Mouse (Mus musculus) ES-CJ7 (cell line): ENCODE results near the gene Pkd2.

Source experiments
- DNase-seq: peaks from one replicate; pipeline ENCODE4 v3.0.0; 2011; ENCODE audit warnings: low read depth, low spot score

Gene Pkd2

GRCm38 (mm10) chr5:104458832-104459705 is at the start of gene Pkd2:
Gene Pkd2, plus strand, starts transcription at chr5:104459450.
- DNase-seq = peak; percentile 77

- no peak for DNase-seq
These were observed 43.3 kb upstream of the Pkd2 start for GRCm38 (mm10) chr5:104415999-104416398.

GRCm38 (mm10) chr5:104417028-104417427 is 42.2 kb upstream of the Pkd2 start:
- no peak for DNase-seq

GRCm38 (mm10) chr5:104417721-104418120 is 41.5 kb upstream of the Pkd2 start:
- no peak for DNase-seq

GRCm38 (mm10) chr5:104422039-104422438 is 37.2 kb upstream of the Pkd2 start:
- no peak for DNase-seq

GRCm38 (mm10) chr5:104423861-104424260 is 35.4 kb upstream of the Pkd2 start:
- DNase-seq = no peak

GRCm38 (mm10) chr5:104425949-104426348 is 33.3 kb upstream of the Pkd2 start:
- no peak for DNase-seq

GRCm38 (mm10) chr5:104432886-104433285 is 26.4 kb upstream of the Pkd2 start:
- peak; percentile 86 for DNase-seq

- DNase-seq = peak; percentile 97
These were observed 25.2 kb upstream of the Pkd2 start for GRCm38 (mm10) chr5:104433968-104434565.

- peak; percentile 87 for DNase-seq
These were observed 24.4 kb upstream of the Pkd2 start, which contains the start of gene Spp1 for GRCm38 (mm10) chr5:104434835-104435301. Gene Spp1, plus strand, starts transcription at chr5:104435118.

GRCm38 (mm10) chr5:104436406-104437076 is 22.7 kb upstream of the Pkd2 start:
- DNase-seq = no peak

GRCm38 (mm10) chr5:104442396-104442795 is 16.9 kb upstream of the Pkd2 start:
- peak; percentile 61 for DNase-seq

- DNase-seq = peak; percentile 96
These were observed 16.4 kb upstream of the Pkd2 start for GRCm38 (mm10) chr5:104442850-104443249.

GRCm38 (mm10) chr5:104446156-104446555 is 13.1 kb upstream of the Pkd2 start:
- DNase-seq = peak; percentile 84

- DNase-seq = peak; percentile 51
These were observed 10.9 kb upstream of the Pkd2 start for GRCm38 (mm10) chr5:104448346-104448745.

GRCm38 (mm10) chr5:104449491-104449890 is 9.8 kb upstream of the Pkd2 start:
- no peak for DNase-seq

- no peak for DNase-seq
These were observed 6.2 kb upstream of the Pkd2 start for GRCm38 (mm10) chr5:104453075-104453474.

- no peak for DNase-seq
These were observed 4.7 kb upstream of the Pkd2 start for GRCm38 (mm10) chr5:104454564-104454963.

GRCm38 (mm10) chr5:104459706-104460455 is 631 bp downstream of the Pkd2 start:
- DNase-seq = peak; percentile 92

GRCm38 (mm10) chr5:104460456-104460838 is 1.2 kb downstream of the Pkd2 start:
- no peak for DNase-seq

GRCm38 (mm10) chr5:104460856-104461255 is 1.6 kb downstream of the Pkd2 start:
- DNase-seq = no peak
